Mouse (Mus musculus): ENCODE results near the gene Zfp445. TPM values are rescaled to one million over a fixed set of nuclear protein-coding genes. Genes with fewer than 3 reads are reported as not detected.
A peak's percentile ranks its signal among the peaks of the same experiment; 100 is the strongest.
"Not testable (repeated sequence)": the region's sequence is repeated elsewhere in the genome, so short reads cannot be mapped to it uniquely, and the experiment has no call there.

The Zfp445 gene
- polyA plus RNA-seq, 1 experiment = 140 TPM

GRCm38 (mm10) chr9:122864848-122865247, 958 bp downstream of the Zfp445 start:
- no peak for TF ChIP-seq POLR2A (IDR thresholded peaks at IDR 0.05; ENCODE audit: extremely low read depth, insufficient read depth, low read length)
- Histone ChIP-seq H3K4me1 (ENCODE audit: control insufficient read depth, insufficient read depth, low read length) (peaks cover 5% of the 10 kb centered on the region; the same call in 1 of the 2 replicates), H3K4me3 (ENCODE audit: insufficient read depth, low read length) (peak overlapping the region; percentile 52), H3K27ac (ENCODE audit: insufficient read depth, low read length) (no peak overlapping the region)

GRCm38 (mm10) chr9:122863731-122864130, 2.1 kb downstream of the Zfp445 start:
- no peak overlapping the region for H3K4me3 ChIP-seq (ENCODE audit: insufficient read depth, low read length)
- TF ChIP-seq POLR2A (IDR thresholded peaks at IDR 0.05; ENCODE audit: extremely low read depth, insufficient read depth, low read length) (no peak), CTCF (IDR thresholded peaks at IDR 0.05; ENCODE audit: extremely low read depth, insufficient read depth, low read length) (no peak)
- H3K27ac ChIP-seq (ENCODE audit: insufficient read depth, low read length) = no peak overlapping the region
- H3K4me1 ChIP-seq (ENCODE audit: control insufficient read depth, insufficient read depth, low read length) = peaks cover 5% of the 10 kb centered on the region; the same call in 1 of the 2 replicates

- peaks cover 5% of the 10 kb centered on the region; the same call in 1 of the 2 replicates for H3K4me1 ChIP-seq (ENCODE audit: control insufficient read depth, insufficient read depth, low read length)
- no peak overlapping the region for H3K4me3 ChIP-seq (ENCODE audit: insufficient read depth, low read length)
- H3K27ac ChIP-seq (ENCODE audit: insufficient read depth, low read length) = no peak overlapping the region
- TF ChIP-seq POLR2A (IDR thresholded peaks at IDR 0.05; ENCODE audit: extremely low read depth, insufficient read depth, low read length) (no peak), CTCF (IDR thresholded peaks at IDR 0.05; ENCODE audit: extremely low read depth, insufficient read depth, low read length) (no peak)
Measured at GRCm38 (mm10) chr9:122860752-122861151, 5.1 kb downstream of the Zfp445 start.

GRCm38 (mm10) chr9:122856716-122857115, 9.1 kb downstream of the Zfp445 start:
- Histone ChIP-seq H3K4me3 (ENCODE audit: insufficient read depth, low read length) (no peak overlapping the region), H3K4me1 (ENCODE audit: control insufficient read depth, insufficient read depth, low read length) (no peaks in the 10 kb centered on the region), H3K27ac (ENCODE audit: insufficient read depth, low read length) (no peak overlapping the region)
- TF ChIP-seq POLR2A (IDR thresholded peaks at IDR 0.05; ENCODE audit: extremely low read depth, insufficient read depth, low read length) (no peak), CTCF (IDR thresholded peaks at IDR 0.05; ENCODE audit: extremely low read depth, insufficient read depth, low read length) (no peak)

DNA sequence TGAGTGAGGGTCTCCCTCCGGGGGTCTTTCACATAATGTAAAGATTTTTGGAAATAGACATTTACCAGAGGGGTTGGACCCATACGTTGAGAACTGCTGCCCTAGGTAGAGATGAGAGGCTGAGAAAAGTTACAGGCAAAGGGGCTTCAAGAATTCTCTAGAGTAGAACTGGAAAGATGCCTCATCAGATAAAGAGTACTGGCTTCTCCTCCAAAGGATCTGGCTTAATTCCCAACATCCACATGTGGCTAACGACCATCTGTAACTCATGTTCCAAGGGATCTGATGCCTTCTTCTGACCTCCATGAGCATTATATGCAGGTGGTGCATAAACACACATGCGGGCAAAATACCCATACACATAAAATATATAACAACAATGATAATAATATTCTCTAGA, 10.2 kb downstream of the Zfp445 start:
- no peak overlapping the region for H3K27ac ChIP-seq (ENCODE audit: insufficient read depth, low read length)
- H3K4me1 ChIP-seq (ENCODE audit: control insufficient read depth, insufficient read depth, low read length) = no peaks in the 10 kb centered on the region
- no peak for TF ChIP-seq POLR2A (IDR thresholded peaks at IDR 0.05; ENCODE audit: extremely low read depth, insufficient read depth, low read length)
- no peak for TF ChIP-seq CTCF (IDR thresholded peaks at IDR 0.05; ENCODE audit: extremely low read depth, insufficient read depth, low read length)
- H3K4me3 ChIP-seq (ENCODE audit: insufficient read depth, low read length) = no peak overlapping the region

DNA sequence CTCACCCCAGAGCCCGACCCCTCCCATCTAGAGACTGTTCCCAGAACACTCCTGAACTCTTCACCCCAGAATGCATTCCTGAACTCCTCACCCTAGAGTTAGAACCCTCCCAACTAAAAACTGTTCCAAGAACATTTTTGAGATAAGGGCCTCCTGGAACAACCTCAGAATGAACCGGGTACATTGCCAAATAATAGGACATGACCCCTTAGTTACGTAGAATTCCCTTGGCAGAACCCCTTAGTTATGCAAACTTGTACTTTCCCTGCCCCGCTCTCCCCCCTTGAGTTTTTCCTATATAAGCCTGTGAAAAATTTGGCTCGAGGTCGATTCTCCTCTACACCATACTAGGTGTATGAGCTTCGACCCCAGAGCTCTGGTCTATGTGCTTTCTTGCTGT, 10.7 kb downstream of the Zfp445 start:
- H3K4me3 ChIP-seq (ENCODE audit: insufficient read depth, low read length); H3K4me1 ChIP-seq (ENCODE audit: control insufficient read depth, insufficient read depth, low read length); H3K27ac ChIP-seq (ENCODE audit: insufficient read depth, low read length): not testable (repeated sequence)

DNA sequence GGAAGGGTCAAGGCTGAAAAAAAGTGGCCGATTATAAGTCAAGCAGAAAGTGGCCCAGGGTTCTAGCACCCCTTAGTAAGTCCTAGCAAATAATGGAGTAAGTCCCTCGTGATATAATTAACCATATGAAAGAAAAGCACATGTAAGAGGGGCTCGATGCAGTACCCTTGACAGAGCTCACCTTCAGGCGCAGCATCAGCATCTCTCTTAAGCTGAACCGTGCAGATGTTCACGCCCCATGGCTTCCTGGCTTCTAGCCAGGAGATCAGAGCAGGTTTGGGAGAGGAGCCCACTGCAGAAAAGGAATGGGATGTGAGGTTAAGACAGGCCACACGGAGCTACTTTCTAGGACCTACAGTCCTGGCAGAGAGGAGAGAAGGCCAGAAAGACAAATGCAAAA, 11.3 kb downstream of the Zfp445 start:
- H3K4me1 ChIP-seq (ENCODE audit: control insufficient read depth, insufficient read depth, low read length) = no peaks in the 10 kb centered on the region
- H3K4me3 ChIP-seq (ENCODE audit: insufficient read depth, low read length) = no peak overlapping the region
- H3K27ac ChIP-seq (ENCODE audit: insufficient read depth, low read length) = no peak overlapping the region
- TF ChIP-seq CTCF (IDR thresholded peaks at IDR 0.05; ENCODE audit: extremely low read depth, insufficient read depth, low read length) = no peak
- TF ChIP-seq POLR2A (IDR thresholded peaks at IDR 0.05; ENCODE audit: extremely low read depth, insufficient read depth, low read length) = no peak

GRCm38 (mm10) chr9:122847811-122848311, 17.9 kb downstream of the Zfp445 start:
- H3K4me1 ChIP-seq (ENCODE audit: control insufficient read depth, insufficient read depth, low read length); H3K27ac ChIP-seq (ENCODE audit: insufficient read depth, low read length); H3K4me3 ChIP-seq (ENCODE audit: insufficient read depth, low read length): not testable (repeated sequence)

GRCm38 (mm10) chr9:122846156-122846555, 19.6 kb downstream of the Zfp445 start:
- no peaks in the 10 kb centered on the region for H3K4me1 ChIP-seq (ENCODE audit: control insufficient read depth, insufficient read depth, low read length)
- TF ChIP-seq POLR2A (IDR thresholded peaks at IDR 0.05; ENCODE audit: extremely low read depth, insufficient read depth, low read length) (no peak), CTCF (IDR thresholded peaks at IDR 0.05; ENCODE audit: extremely low read depth, insufficient read depth, low read length) (no peak)
- no peak overlapping the region for H3K27ac ChIP-seq (ENCODE audit: insufficient read depth, low read length)
- H3K4me3 ChIP-seq (ENCODE audit: insufficient read depth, low read length) = no peak overlapping the region

DNA sequence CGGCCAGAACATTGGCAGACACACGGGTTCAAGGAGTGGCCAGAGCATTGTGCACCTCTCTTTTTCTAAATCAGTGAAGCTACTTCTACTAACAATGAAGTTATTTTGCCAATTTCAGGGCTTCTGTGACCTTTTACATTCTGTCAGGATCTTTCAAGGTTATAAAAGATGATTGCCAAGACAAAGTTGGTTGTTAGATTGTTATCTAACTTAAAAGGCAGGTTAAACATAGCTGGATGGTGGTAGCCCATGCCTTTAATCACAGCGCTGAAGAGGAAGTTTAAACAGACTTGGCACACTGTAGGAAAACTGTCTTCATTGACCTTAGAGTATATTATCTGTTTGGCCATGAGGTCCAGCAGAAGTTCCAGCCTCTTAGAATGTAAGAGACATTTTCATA, 20.2 kb downstream of the Zfp445 start:
- no peak overlapping the region for H3K27ac ChIP-seq (ENCODE audit: insufficient read depth, low read length)
- TF ChIP-seq CTCF (IDR thresholded peaks at IDR 0.05; ENCODE audit: extremely low read depth, insufficient read depth, low read length) = no peak
- TF ChIP-seq POLR2A (IDR thresholded peaks at IDR 0.05; ENCODE audit: extremely low read depth, insufficient read depth, low read length) = no peak
- no peak overlapping the region for H3K4me3 ChIP-seq (ENCODE audit: insufficient read depth, low read length)
- H3K4me1 ChIP-seq (ENCODE audit: control insufficient read depth, insufficient read depth, low read length) = no peaks in the 10 kb centered on the region

DNA sequence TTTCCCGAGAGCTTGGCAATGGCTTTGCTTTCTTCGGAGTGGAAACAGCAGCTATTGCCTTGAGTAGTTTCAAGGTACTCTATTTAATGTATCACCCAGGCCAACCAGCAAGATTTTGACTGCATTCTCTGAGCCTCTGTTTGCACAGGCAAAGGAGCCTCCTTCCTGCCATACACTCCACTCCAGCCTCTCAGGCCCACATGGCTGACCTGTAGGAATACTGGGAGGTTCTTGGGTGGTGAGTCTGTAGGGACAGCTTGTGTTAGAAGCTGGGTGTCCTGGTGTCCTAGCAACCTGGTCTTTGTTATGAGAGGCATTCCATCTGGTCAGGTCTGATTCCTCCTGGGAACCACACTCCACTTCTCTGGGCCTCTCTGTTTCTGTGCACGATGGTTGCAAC, 22.0 kb downstream of the Zfp445 start, which contains the start of gene Gm35549:
TSS of gene Gm35549 (minus strand) at position 276 of the 400 bp plus-strand sequence.
- Histone ChIP-seq H3K4me3 (ENCODE audit: insufficient read depth, low read length) (no peak within 1 kb of the TSS), H3K4me1 (ENCODE audit: control insufficient read depth, insufficient read depth, low read length) (no peaks in the 10 kb centered on the region), H3K27ac (ENCODE audit: insufficient read depth, low read length) (no peak within 1 kb of the TSS)
- TF ChIP-seq POLR2A (IDR thresholded peaks at IDR 0.05; ENCODE audit: extremely low read depth, insufficient read depth, low read length) (no peak), CTCF (IDR thresholded peaks at IDR 0.05; ENCODE audit: extremely low read depth, insufficient read depth, low read length) (no peak)

All from cortical plate, adult 2 months (tissue).